Mouse (Mus musculus): ENCODE results near the gene Tmem128. TPM values are rescaled to one million over a fixed set of nuclear protein-coding genes. Genes with fewer than 3 reads are reported as not detected.

Gene Tmem128
- polyA plus RNA-seq (2017; shearing (Covaris generic)): 10 to 100 TPM; 88.0 to 91.9 TPM

DNA sequence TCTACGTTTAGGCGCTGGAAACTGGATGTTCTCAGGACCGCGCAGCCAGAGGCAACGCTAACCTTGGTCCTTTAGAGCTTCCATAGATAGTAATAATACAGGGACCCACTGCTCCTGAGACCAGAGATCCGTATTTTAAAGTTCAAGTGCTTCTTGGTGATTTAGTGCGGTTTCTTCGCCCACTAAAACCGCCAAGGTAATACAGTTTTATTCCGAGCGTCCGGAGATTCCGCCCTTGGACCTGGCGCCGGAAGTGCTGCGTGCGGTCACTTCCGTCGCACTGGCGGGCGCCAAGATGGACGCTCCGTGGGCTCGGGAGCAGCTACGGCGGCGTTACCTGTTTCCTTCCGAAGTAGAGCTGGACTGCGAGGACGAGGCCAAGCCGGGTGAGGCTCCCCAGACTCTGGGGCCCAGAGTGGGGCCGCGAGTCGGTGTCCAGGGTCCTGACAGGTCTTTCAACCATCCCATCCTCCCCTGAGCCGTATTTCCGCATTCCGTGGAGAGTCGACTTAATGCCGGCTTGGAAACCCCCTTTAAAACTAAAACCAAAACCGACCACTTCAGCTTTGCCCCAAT, at the start of gene Tmem128:
Tmem128 (plus strand) TSS at position 79 of the 576 bp plus-strand sequence.
- peak; percentile 86 for ATAC-seq

DNA sequence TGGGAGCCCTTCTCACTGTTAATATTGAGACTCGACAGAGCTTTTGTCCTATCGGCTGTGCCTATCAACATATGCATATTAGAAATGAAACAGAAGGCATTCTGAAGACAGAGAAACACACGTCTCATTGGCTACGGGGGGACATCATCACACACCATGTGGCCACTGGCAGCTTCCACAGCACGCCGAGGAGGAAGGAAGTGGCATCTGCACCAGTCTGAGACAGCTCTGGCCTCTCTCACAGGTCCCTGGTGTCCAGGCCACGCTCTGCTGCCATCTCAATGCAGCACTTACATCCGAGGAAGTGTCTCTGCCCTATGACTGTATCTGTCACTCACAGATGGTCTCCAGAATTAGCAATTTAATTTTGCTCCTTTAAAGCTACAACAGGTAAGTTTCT, 48.3 kb upstream of the Tmem128 start:
- no peak for ATAC-seq

DNA sequence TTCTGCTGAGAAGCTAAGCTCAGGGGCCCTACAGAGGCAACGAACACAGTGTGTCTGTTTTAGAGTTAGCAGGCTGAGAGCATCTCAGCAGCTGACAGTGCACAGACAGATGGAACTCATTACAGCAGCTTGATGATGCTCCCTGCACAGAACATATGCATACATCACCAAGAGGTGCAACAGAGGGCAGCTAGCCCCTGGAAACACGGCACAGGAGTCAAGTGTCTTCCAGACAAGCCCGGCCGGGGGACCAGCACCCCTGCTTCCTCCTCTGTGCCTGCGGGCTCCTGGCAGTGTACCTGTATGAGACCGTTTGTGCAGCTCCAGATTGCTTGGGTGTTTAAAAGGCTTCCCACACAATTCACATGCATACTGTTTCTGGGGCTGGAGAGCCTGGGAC, 47.0 kb upstream of the Tmem128 start:
- ATAC-seq: no peak

DNA sequence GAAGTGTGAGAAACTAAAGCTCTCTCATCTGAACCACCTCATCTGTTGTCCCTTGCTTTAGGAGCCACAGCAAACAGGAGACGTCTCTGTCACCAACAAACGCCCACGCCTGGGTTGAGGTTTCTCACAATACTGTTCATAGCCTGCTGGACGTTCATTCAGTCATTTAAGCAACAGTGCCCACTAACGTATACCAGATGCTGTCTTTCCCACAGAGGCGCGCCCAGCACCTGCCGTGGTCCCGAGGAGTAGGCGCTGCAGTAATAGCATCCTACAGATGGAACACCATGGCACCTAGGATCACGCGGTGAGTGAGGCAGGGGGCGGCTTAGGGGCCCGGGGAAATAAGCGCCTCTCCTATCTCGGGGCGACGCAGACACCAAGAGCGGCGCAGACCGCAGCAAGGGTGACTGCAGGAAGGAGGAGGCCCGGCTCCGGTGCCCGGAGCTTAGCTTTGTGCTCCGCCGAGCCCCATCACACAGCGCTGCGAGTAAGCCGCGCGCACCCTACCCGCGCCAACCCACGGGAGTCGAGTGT, 40.1 kb upstream of the Tmem128 start:
- peak; percentile 75 for ATAC-seq

DNA sequence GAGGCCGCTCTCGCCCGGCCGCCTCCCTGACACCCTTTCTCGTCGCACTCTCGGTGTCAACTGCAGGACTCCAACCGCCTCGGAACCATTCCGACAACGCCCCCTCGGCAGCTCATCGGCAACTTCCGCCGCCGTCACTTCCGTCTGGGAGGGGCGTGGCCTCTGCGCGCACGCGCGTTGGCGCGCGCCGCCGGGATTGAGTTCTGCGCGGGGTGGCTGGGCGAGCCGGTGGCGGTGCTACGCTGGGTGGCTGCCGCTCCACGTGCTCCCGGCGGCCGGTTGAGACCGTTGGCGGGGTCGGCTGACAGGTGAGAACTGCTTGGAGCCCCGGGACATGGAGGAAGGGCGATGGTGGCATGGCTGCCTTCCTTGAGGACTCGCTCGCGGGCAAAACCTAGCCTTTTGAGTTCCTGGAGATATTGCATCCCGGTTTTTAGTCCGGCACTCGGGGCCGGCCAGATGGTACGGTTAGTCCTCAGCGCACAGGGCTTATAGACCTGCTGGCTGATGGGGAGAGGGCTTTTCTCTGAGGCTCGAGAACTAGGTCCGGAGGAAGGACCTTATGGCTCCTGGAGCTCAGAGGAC, 39.6 kb upstream of the Tmem128 start, which contains the start of the genes Zbtb49 and Lyar:
Zbtb49 (minus strand) TSS at position 130 of the 585 bp plus-strand sequence.
Lyar (plus strand) TSS at position 143 of the 585 bp plus-strand sequence.
- peak; percentile 89 for ATAC-seq

DNA sequence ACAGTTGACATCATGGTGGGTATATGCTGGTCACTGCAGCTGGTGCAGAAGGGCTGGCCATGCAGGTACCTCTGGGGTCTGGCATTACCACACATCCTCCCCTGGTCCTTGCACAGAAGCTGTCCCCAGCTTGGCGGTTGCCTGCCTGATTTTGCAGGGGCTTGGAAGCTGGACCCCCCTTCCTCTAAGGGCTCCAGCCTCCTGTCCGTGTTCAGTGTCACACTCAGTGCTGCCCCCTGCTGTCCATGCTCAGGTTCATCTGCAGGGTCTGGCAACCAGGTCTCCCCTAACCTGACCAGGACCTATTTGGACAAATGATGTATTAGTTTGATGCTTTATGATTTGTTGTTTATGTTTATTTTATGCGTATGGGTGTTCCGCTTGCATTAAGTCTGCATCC, 24.6 kb upstream of the Tmem128 start:
- ATAC-seq: peak; percentile 67

DNA sequence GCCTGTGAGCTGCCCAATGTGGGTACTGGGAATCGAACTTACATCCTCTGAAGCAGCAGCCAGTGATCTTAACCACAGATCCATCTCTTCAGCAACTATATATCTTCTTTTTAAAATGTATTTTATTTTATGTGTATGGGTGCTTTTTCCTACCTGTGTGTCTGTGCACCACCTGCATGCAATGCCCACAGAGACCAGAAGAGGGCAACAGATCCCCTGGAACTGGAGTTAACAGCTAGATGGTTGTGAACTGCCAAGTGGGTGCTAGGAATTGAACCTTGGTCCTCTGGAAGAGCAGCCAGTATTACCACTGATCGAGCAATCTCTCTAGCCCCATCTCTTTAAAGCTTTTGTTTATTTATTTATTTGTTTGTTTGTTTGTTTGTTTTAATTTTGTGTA, 23.4 kb upstream of the Tmem128 start:
- no peak for ATAC-seq

DNA sequence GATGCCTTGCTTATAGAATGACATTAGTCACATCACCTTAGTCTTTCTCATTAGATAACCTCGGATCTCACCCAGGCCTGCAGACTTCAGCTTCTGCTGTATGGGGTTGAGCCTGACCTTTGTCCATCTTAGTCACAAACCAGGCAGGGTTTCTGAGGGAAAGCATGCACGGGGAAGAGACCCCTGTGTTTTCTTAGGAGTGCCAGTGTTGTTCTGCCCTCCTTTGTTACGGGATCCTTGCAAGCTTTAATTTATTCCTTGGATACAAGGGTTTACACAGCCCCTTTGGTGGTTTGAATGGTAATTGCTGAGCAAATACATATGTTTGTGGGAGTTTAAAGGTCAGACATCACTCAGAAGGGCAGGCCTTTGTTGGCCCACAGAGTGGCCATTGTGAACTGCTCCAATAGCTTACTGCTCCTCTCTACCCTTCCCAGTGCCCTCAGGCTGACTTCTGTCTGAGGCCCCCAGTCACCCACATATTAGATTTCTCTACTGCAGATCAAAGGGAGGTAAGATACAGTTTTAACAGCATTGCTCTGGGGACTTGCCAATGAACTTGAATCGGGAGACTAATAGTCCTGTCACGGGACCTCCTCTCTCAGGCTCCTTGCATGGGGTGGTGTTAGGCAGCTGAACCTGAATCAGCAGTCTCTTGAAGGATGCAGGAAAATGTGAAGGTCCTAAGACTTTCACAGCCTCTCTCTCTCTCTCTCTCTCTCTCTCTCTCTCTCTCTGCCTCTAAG, 19.1 kb upstream of the Tmem128 start:
- ATAC-seq: no peak

DNA sequence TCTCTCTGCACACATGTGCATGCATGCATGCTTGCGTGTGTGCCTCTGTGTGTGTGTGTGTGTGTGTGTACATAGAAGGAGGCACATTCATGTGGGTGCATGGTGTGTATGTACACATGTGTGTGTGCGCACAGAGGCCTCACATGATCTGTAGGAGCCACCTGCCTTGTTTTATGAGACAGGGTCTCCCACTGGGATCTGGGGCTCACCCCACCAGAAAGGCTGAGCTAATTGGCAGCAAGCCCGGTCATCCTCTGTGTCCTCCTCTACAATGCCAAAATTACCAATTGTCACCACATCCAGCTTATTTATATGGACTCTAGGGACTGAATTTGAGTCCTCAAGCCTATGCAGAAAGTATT, 18.5 kb upstream of the Tmem128 start:
- no peak for ATAC-seq

DNA sequence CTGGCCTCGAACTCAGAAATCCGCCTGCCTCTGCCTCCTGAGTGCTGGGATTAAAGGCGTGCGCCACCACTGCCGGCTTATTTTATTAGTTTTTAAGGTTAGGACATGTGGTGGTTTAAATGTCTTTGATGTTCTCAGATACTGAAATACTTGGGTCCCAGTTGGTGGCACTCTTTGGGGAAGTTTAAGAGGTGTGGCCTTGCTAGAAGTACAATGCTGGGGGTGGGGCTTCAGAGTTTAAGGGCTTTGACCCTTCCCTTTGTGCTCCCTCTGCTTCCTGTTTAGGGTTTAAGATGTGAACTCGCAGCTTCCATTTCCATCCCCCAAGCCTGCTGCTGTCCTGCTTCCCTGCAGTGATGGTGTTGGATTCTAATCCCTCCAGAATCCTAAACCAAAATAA, 18.0 kb upstream of the Tmem128 start:
- no peak for ATAC-seq

DNA sequence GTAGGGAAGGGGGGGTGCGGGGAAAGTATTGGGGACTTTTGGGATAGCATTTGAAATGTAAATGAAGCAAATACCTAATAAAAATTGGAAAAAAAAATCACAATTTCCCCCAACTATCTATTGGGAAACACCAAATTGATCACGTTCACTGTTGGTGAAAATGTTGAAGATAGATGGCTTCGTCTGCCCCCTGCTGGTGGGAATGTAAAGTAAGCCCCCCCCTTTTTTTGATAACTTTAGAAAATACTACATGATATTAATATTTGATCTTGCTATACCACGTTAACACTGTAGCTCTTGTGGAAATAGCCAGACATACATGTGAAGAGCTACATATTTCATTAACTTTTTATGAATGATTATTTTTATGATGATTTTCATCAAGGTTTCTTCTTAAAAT, 4.8 kb upstream of the Tmem128 start:
- ATAC-seq: no peak

DNA sequence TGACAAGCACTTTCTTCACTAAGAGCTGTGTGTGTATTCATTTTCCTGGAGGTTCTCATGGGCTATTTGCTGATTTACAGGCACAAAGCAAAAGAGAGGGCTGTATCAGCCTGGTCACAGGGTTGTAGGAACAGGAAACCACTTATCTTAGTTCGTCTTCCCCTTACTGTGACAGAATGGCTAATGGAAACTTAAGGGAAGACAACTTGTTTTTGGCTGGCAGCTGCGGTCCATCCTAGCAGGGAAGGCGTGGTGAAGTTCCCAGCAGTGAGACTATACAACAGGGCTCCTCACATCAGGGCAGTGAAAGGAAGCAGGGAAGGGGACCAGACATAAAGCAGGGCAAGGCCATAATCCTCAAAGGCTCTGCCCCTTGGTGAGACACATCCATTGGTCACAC, 4.3 kb upstream of the Tmem128 start:
- ATAC-seq: no peak

DNA sequence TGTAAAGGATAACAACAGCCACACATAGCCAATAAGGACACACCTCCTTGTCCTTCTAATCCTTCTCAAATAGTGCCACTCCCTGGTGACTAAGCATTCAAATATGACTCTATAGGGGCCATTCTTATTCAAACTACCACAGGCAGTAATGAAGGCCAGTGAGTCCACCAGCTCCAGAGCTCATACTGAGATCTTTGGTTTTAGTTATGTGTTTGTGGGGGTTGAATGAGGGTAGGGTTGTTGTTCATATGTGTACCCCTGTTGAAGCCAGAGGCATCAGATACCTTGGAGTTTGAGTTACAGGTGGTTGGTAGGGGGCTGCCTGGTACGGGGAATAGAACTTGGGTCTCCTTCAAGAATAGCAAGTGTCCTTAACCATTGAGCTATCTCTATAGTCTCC, 3.4 kb upstream of the Tmem128 start:
- no peak for ATAC-seq

DNA sequence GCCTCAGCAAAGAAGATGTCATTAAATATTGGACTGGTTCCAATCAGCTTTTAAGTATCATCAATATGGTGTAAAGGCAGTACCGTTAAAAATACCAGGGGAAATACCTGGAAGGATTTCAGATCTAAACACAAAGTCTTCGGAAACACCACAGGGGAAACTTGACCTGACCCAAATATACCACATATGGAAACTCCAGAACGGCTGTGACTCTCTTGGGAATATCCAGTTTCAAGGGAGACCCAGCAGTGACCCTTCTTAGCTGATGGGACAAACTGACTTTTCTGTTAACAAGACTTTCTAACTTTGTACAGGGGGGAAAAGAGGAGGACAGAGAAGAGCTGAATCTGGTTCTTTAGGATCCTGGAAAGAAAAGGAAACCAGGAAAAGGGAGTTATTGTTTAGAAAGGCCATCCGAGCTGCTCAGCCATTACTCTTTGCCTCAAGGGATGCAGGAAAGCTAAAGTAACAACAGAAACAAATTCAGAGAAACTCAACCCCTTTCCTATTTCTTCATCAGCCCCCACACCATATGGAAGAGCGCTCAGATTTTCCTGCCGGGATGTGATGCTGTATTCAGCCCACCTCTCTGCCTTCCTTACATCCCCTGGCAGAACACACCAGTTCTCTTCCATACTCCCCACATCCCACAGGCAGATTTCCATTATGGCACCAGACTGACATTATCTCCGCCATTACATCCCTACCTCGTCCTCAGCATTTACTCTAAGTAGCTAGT, 1.8 kb upstream of the Tmem128 start:
- ATAC-seq: no peak

DNA sequence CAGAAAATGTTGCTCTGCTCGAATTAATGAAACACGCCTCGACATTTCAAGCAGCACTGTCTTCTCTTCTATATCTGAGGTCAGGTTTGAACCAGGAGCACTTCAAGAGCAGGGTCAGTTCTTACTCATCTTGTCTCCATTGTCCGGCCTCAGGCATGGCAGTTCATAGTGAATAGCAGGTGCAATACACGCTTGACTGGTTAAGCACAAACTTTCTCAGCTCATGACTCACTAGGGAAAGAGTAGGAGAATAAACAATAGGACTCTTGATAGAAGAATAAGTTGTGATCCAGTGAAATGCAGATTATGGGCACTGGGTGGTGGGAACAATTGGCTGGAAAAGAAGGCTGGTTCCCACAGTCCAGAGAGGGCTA, 1.2 kb upstream of the Tmem128 start:
- no peak for ATAC-seq

DNA sequence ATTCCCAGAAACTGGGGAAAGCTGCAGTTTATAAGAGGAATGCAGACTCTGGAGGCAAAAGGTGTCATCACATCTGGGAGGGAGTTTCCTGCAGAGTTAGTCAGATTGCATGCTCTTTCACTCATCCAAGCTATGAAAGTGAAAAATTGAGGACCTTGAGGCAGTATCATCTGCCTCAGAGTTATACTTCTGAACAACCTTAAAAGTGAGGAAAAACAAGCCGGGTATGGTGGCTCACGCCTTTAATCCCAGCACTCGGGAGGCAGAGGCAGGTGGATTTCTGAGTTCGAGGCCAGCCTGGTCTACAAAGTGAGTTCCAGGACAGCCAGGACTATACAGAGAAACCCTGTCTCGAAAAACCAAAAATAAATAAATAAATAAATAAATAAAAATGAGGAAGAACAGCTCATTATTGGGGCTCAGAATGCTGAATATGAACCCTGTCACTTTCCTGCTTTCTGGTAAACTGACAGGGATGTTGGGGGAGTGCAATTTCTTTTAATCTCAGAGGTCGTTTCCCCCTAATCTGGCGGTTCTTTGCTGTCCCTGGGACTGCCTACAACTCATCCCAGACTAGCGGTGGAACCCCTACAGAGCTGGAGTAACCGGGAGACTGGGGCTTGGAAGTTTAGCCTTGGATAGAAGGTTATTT, 404 bp upstream of the Tmem128 start:
- ATAC-seq: peak; percentile 20

DNA sequence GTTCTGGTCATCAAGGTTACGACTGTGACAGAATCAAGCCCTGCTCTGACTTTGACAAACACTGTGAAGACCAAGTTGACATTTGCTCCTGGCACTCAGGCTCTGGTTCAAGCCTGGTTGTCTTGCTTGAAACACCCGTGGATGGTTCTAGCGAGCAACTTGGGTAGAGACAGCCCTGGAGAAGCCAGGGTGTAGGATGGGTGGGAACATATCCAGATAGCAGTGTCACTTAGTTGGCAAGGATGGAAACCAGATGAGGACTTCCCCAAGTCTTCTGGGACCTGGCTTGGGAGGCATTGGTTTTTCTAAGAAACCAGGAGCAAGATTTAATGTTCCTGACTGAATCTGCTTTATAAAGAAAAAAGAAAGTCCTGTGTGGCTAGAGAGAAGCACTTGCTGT, 11.0 kb downstream of the Tmem128 start:
- ATAC-seq: no peak

DNA sequence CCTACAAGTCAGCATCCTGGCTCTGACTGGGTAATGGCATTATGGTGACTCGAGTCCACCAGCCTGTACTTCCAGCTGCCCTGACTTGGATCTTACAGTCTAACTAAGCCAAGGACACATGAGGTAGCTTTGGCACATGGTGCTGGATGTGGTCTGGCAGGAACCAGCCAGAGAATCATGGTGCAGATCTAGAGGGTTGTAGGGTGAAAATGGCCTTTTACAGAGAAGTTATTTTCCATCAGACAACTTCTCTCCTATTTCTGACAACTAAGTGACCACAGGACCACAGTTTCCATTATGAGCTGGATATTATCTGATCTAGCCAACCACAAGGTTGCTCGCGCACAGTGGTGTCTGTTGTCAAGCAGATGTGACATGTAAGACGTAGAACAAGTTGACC, 13.8 kb downstream of the Tmem128 start:
- ATAC-seq: peak; percentile 26

DNA sequence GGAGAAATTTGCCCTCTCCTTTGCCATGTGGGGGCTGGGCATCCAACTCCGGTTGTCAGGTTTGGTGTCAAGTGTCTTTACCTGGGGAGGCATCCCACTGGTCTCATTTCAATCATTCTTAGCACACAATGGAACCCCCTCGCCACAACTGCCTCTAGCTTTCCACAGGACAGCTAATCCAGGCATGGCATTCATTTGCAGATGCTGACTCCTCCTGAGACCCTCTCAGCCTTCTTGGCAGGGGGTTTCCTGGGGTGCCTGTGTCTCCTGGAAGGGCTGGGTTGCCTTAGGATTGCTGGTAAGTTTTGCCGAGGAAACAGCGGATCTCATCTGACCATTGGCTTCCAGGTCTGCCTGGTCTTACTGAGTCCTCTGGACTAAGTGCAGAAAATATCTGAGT, 15.8 kb downstream of the Tmem128 start, which contains the start of gene Otop1:
Otop1 (plus strand) TSS at position 202 of the 400 bp plus-strand sequence.
- ATAC-seq: no peak

DNA sequence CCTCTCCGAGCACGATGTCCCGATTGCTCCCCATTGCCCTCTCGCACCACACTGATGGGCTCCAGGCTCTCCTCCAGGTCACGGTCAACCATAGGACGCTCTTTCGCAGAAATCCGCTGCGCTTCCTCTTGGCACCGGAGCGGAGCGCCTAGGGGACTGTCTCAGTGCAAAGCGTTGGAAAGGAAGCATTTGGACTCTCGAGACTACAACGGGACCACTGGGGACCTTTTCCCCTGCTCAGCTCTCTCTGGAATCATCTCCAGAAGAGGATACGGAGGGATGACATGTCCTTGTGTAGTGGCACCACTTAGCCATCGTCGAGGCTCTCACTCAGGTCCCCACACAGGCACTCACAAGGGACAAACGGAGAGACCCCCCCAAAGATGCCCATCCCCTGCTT, 16.5 kb downstream of the Tmem128 start:
- ATAC-seq: no peak

DNA sequence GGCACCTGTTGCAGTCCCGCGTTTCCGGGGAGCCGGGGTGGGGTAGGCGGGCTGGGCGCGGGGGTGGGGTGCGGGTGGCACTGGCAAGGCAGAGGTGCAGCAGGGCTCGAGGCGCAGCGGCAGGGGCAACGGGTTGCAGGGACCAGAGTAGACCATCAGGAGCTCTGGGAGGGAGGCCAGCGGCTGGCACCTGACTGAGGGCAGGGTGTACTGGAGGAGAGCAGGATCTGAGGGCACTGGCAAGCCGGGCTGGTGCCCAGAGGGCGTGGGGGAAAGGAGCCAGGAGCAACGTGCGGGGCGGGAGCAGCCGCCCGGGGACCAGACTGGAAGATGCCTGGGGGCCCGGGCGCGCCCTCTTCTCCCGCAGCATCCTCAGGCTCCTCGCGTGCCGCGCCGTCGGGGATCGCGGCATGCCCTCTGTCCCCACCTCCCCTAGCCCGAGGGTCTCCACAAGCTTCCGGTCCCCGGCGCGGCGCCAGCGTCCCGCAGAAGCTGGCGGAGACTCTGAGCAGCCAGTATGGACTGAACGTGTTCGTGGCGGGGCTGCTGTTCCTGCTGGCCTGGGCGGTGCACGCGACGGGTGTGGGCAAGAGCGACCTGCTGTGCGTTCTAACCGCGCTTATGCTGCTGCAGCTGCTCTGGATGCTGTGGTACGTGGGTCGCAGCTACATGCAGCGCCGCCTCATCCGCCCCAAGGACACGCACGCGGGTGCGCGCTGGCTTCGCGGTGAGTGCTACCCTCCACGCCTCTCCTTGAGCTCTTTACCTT, 17.3 kb downstream of the Tmem128 start:
- ATAC-seq: no peak
